Mouse (Mus musculus) urinary bladder, adult 2 months (tissue): Measurements from ENCODE around the gene Hsf2. TPM values are rescaled to one million over a fixed set of nuclear protein-coding genes. Genes with fewer than 3 reads are reported as not detected.
"Not testable (repeated sequence)": the region's sequence is repeated elsewhere in the genome, so short reads cannot be mapped to it uniquely, and the experiment has no call there.

Experiments
- DNase-seq: peaks from one replicate; pipeline ENCODE4 v3.0.0; 2022; ENCODE audit warnings: low spot score
- polyA plus RNA-seq: library from polyadenylated mRNA; depleted of rRNA; stranded (reverse); fragments of >200 nt; gene quantifications from 2 replicates; pipeline ENCODE4 v1.2.3, GENCODE M21; 2012; rRNA removed

Gene Hsf2
- polyA plus RNA-seq: 10.6 and 10.7 TPM in 2 replicates

DNA sequence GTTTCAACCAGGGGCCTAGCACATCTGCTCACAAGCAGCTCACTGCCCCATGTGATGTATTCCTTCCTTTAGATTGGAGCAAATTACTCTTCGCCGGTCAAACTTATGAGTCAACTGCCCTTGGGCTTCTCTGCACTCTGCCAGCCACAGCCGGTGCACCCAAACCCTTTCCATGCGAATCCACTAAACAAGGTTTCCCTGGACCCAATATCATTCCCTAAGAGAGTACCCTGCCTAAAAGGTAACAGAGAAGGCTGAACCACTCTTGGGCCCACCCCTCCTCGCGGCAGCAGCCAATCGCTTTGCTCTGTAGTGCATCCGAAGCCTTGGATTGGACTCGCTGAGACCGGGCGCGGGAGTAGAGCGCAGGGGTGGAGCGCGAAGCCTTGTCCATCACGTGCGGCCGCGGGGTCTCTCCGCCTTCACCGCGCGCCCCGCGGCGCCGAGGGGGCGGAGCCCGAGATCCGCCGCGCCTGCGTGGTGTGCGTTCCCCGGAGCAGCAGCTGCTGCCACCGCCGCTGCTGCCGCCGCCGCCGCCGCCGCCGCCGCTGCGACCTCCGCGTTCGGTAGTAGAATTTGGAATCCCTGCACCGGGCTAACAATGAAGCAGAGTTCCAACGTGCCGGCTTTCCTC, at the start of gene Hsf2:
TSS of gene Hsf2 (plus strand) at position 478 of the 634 bp plus-strand sequence.
- DNase-seq: peak; percentile 91

GRCm38 (mm10) chr10:57437898-57438297, 48.3 kb upstream of the Hsf2 start:
- no peak for DNase-seq

GRCm38 (mm10) chr10:57441049-57441448, 45.1 kb upstream of the Hsf2 start:
- no peak for DNase-seq

DNA sequence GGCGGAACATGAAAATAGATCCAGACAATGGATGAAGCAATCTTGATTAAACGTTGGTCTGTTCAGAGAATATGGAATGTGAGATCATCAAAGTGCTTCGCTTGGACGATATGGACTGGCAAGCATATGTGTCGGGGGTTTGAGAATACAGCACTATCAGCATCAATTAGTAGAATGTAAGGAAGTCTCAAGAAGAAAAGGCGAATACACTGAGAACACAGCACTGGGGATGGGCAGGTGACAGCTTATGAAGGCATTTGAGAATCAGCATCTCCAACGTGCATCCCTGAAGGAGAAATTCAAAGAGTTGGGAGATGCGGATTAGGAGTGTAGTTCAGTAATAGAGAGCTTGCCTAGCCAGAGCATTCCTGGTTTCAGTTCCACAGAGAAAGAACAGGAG, 41.8 kb upstream of the Hsf2 start:
- no peak for DNase-seq

- no peak for DNase-seq
Observed at GRCm38 (mm10) chr10:57445655-57446054, 40.5 kb upstream of the Hsf2 start.

DNA sequence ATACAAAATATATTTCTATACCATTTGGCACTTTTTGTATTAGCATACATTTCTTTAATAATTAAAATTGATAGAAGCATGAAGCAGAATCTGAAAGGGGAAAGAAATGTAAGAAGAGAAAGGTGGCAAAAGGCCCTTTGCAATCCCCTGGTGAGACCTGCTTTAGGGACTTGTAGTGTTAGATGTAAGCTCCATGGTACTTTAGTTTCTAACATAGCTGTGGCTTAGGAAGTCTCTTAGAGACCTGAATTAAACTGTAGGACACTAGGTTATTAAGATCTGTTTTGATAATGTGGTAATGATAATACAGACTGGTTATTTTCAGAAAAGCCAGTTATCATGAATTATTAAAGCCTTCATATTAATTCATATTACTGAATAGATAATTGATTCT, 38.5 kb upstream of the Hsf2 start:
- no peak for DNase-seq

DNA sequence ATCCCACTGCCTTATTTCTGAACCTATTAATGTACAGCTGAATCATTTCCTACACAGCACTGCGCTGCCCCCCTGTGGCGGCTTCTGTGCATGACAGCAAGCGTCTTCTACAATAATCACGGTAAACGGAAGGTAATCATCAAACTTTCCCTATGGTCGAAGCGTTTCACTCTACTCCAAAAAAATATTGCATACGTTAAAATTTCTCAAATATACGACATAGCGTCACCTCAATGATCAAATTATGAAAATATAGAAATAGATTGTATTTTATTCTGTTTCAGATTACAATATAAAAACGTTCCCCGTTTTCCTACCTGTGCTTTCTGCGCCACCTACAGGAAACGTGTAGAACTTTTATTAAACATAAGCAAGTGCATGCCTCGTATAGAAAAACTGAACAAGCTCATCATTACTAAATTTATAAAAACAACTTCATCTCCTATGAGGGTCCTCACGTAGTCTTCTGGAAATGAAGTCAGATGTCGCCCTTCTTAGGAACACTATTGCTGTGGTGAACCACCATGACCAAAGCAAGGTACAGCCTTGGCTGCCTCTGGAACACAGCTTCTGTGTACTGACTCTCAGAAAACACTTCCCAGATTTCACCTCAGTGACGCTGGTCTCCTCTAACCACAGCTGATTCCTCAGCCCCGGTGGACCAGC, 38.0 kb upstream of the Hsf2 start:
- peak; percentile 51 for DNase-seq

DNA sequence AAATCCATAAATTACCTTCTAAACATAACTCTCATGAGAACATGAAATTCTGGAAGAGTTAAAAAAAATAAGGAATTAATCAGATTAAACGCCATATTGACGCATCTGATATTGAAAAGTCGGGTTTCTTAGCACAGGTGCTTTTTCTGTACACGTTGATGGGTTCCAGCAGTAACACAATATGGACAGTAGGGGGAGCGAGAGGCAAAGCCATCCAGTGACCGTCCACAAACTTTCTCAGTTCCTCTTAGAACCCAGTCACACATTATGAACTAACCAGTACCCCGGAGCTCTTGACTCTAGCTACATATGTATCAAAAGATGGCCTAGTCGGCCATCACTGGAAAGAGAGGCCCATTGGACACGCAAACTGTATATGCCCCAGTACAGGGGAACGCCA, 22.9 kb upstream of the Hsf2 start:
- not testable (repeated sequence) for DNase-seq

DNA sequence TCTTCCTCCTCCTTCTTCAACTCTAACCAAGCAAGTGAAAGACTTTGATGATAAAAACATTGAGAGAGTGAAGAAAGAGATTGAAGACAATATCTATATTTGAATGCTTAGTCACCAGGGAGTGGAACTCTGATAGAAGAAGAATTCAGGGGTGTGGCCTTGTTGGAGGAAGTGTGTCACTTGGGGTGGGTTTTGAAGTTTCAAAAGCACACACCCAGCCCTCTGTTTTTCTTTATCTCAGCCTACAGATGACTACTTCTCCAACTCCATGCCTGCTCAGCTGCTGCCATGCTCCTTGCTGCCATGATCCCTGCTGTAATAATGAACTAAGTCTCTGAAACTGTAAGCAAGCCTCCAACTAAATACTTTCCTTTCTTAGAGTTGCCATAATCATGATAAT, 20.4 kb upstream of the Hsf2 start:
- no peak for DNase-seq

GRCm38 (mm10) chr10:57477121-57477843, 8.9 kb upstream of the Hsf2 start:
- DNase-seq: no peak

DNA sequence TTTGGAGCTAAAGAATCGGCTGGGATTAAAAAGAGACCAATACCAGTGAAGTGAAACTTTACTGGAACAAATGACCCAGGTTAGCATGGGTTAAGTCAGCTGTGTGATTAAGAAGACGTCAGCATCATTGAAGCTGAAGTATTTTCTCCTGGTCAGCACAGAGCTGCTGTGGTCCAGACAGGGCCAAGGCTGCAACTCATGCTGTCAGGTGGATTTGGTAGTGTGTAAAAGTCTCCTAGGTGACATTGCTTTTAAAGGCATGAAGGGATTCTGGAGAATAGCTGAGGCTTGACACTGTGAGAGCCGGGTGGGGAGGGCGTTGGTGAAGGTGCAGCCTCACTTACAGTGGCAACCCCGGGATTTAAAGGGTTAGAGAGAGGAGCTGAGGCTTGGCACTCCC, 4.5 kb upstream of the Hsf2 start:
- no peak for DNase-seq

- DNase-seq: no peak
Observed at GRCm38 (mm10) chr10:57484741-57485140, 1.4 kb upstream of the Hsf2 start.

DNA sequence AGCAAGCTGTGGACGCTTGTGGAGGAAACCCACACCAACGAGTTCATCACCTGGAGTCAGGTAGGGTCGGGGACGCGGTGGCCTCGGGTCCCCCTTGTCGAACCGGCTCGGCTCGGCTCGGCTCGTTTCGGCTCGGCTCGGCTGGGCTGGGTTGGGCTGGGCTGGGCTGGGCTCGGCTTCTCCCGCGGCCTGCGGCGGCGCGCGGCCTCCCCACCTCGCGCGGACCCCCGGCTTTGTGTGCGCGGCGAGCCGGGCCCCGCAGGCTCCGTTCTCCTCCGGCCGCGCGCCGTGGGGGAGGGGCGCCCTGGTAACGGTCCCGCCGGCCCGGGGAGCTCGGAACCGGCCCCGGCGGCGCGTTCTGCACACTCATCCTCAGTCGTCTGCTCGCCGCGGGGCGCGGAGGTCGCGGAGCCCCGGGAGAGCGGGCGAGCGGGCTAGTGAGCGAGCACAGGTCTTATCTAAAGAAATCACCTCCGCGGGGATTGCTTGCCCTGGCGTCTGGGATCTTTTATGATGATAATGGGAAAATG, 422 bp downstream of the Hsf2 start:
- DNase-seq: no peak

- no peak for DNase-seq
Observed at GRCm38 (mm10) chr10:57487201-57487600, 1.0 kb downstream of the Hsf2 start.

DNA sequence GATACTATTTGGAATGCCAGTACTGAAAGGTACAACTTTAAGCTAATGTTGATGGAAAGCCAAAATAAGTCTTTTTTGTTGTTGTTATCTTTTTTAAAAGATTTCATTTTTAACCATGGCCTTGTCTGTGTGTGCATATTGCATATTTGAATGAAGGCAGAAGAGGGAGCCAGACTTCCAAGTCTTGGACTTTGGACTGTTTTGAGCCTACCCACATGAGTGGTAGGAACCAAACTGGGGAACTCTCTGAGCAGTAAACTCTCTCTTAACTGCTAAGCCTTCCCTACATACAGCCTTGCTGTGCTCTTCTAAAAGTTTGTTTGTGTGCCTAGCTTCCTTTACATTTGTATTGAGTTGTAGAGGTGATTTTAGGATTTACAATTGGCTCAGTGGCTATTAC, 2.4 kb downstream of the Hsf2 start:
- DNase-seq: no peak

DNA sequence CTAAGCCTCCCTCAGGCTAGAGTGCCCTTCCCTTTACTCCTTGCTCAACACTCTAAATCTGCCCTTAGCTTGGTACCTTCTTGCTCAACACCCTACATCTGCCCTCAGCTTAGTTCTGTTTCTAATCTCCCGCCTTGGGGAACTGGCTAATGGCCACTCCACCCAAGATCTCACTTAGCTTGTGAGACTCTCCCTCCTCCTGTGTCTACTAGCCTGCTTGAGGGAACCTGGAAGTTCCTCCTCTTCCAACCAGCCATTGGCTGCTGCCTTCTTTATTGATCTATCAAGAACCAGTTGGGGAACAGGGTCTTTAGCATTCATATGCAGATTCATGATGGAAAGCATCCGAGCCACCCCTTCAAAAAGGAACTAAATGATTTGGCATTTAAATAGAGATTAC, 5.9 kb downstream of the Hsf2 start:
- DNase-seq: no peak

- no peak for DNase-seq
Observed at GRCm38 (mm10) chr10:57499414-57500156, 13.4 kb downstream of the Hsf2 start.

GRCm38 (mm10) chr10:57514616-57515015, 28.4 kb downstream of the Hsf2 start:
- DNase-seq: no peak

DNA sequence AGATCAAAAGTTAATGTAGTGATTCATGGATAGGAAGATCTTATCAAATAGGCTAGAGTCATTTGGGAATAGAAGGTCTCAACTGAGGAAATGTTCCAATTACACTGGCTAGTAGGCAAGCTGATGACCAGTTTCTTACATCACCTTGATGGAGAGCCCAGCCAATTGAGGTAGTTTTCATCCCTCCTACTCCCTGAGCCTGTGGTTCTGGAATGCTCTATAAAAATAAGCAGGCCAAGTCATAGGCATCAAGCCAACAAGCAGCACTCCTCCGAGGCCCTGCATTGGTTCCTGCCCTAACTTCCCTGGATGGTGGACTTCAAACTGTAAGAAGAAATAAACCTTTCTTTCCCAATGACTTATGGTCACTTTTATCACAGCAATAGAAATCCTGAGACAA, 29.1 kb downstream of the Hsf2 start:
- no peak for DNase-seq

GRCm38 (mm10) chr10:57526469-57526868, 40.3 kb downstream of the Hsf2 start:
- no peak for DNase-seq

DNA sequence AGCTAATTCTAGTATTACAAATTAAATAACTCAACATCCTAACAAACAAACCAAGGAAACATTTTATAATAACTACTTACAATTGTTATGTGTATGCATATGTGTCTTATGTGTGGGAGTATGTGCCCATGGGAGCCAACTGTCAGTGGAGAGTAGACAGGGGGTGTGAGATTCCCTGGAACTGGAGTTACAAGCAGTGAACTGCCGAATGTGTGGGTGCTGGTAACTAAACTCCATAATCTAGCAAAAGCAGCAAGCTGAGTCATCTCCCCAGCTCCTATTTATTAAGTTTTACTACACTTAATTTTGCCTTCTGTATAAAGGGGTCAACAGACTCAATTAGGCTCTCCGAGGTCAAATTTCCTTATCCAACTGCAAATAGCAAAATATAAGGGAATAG, 44.9 kb downstream of the Hsf2 start:
- DNase-seq: no peak

DNA sequence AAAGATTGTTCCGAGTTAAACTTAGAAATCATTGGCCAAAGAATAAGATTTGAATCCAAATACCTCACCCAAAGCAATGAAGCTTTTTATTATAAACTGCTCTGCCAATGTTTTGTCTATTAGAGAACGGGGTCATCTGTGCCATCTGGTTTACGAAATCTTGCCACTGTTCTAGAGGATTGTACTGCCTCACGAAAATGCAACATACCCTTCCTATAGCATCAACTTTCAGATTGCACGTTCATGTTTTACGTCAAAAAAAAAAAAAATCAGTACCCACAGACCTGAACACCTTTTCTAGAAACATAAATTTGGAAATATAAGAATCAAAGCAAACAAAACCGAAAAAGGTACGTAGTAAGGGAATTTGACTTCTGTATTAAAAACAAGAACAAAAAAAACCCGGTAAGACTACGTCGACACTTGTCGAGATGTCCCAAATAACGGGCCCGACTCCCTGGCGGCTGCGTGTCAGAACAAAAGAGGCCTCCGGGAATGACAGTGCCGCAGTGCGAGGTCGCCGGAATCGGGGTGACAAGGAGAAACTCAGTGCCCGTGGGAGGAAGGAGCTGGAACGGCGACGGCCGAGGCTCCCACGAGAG, 45.5 kb downstream of the Hsf2 start:
- DNase-seq: no peak
